Mouse (Mus musculus): ENCODE measurements around the gene Gm3376.
"Not testable (repeated sequence)": the region's sequence is repeated elsewhere in the genome, so short reads cannot be mapped to it uniquely, and the experiment has no call there.

The Gm3376 gene

GRCm38 (mm10) chrY:3771373-3771772 lies at the start of gene Gm3376:
Gm3376 (plus strand) TSS chrY:3771673.
- not testable (repeated sequence) for DNase-seq
